Mouse (Mus musculus) lung, postnatal 10 days (tissue): ENCODE results near the gene Eps15l1.

Experiments
- DNase-seq: peaks from one replicate; pipeline ENCODE4 v3.0.0; 2021

Eps15l1 gene

DNA sequence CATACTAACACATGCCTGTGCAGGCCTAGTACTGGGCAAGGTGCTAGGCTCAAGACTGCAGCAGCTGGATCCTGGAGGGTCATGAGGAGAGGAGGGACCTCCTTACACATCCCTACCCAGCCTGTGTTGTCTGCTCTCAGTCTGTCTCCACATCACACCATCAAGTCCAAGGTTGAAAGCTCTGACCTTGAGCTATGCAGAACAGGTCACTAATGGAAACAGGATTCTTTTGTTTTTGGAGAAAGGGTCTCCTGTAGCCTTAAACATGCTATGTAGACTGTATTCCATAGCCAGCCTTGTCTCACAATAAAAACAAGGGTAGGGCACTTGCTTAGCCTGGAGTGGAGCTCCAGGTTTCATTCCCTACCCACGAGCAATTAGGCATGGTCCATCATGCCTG is 72.3 kb downstream of the Eps15l1 start:
- DNase-seq = no peak

DNA sequence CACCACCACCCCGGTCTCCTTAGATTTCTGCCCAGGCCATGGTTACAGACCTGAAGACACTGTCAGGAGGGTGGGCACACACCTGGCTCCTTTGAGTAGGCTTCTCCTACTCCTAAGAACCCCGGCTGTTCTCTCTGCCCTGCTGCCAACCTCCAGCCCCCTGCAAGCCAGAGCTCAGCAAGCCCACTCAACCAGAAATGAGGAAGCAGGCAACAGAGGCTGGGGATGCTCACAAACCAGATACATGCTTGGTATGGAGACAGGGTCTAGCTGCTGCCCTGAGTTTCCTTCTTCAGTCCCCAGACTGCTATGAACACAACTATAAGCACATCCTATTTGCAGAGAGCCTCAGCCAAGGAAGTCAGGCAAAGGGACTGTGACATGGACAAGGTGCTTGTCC is 73.1 kb downstream of the Eps15l1 start:
- no peak for DNase-seq

DNA sequence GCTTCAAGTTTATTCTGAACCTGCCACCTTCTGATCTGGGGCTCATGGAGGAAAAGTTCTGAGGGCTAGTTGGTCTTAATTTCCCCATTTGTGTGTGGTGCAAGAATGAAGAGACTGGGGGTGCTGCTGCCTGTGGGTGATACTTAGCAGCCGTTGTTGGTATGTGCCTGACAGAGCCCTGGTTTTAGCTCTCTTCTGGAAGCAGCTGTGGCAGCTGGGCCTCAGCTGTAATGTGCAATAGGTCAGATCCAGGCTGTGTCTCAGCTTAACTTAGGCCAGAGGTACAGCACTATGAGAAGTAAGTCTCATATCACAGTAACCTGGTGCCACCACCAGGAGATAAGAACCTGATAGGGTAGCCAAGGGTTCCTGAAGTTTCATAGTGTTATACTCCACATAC is 73.7 kb downstream of the Eps15l1 start:
- DNase-seq = peak; percentile 60

DNA sequence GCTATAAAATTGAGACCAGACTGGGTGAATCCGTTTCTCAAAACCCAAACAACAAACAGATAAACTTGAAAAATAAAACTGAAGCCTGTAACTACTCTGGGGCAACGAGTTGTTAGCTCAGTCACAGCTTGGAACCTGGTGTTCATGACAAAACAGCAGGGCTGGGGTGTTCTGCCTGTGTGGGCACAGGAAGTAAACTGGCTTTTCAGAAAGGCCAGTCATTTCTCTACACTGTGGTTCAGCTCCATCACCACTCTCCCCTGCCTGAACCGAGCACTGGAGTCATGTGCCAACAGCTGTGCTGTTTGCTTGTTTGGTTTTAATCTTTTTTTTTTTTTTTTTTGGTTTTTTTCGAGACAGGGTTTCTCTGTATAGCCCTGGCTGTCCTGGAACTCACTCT is 77.5 kb downstream of the Eps15l1 start:
- no peak for DNase-seq

DNA sequence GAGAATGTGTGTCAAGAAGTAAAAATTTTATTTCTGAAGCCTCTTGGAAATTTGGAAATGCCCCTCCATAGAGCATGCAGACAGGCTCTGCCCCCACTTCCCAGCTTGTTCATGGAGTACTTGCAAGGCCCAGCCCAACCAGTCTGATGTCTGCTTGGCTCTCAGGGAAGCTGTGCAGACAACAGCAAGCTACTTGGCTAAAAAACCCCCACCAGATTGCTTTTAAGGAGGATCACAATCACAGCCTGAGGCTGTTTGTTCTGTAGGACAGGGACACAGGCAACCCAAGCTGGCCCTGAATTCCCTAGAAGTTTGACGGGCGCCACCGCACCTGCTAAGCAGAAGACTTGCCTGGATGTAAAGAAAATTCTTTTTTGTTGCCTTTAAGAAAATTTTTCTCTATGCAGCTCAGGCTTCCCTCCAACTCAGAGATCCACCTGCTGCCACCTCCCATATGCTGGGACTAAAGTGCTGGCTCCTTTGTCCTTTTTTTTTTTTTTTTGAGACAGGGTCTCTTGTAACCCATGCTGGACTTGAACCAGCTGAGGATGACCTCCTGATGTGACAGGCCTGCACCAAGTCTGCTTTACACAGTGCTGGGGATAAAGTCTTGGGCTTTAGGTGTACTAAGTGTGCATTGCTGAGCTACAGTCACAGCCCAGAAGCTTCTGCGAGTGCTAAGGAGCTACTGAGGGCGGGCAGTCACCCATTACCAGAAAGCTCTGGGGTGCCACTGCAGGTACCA is 78.5 kb downstream of the Eps15l1 start:
- DNase-seq = no peak

DNA sequence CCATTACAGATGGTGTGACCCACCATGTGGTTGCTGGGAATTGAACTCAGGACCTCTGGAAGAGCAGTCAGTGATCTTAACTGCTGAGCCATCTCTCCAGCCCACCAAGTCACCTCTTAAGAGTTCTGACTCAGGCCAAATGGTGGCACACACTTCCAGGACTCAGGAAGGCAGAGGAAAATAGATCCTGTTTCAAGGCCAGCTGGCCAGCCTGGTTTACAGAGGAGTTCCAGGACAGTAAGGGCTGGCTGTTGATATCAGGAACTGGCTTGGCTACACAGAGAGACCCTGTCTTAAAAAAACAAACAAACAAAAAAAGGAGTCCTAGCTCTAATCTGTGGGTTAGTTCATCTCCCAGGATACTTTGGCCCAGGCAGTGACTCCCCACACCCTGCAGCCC is 84.2 kb downstream of the Eps15l1 start:
- DNase-seq = no peak

DNA sequence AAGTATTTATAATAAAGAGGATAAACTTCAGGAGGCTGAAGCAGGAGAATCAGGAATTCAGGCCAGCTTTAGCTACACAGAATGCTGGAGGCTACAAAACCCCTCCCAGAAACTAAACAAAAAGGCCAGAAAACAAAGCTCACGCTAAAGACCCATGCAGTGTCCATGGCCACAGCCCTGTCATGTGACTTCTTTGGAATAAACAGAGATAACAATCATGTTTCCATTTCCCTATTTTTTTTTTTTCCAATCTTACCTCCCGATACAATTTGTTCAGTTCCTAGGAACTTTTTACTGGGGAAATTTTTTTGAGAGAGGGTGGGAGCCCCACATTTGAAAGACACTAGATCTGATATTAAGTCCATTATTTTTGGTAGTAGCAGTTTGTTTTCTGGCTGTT is 85.0 kb downstream of the Eps15l1 start:
- peak; percentile 54 for DNase-seq

DNA sequence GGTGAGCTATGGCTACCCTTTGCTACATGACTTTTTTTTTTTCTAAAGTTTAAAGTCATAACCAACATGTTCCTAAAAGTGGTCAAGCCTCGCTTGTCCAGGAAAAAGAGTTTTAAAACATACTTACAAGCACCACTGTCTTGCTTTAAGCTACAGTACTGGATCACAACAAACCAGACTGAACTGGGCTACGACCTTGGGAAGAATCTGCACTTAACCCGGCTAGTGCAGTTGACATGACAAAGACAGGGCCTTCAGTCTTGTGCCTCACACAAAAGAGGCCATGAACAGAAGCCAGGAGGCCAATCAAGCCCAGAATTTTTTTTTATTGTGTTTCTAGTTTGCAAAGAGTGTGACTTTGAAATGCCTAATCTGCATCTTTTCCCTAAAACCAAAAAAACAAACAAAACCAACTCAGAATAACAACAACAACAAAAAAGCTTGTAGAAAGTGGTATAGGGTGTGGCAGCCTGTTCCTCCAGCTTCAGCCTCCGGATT is 87.1 kb downstream of the Eps15l1 start:
- no peak for DNase-seq

DNA sequence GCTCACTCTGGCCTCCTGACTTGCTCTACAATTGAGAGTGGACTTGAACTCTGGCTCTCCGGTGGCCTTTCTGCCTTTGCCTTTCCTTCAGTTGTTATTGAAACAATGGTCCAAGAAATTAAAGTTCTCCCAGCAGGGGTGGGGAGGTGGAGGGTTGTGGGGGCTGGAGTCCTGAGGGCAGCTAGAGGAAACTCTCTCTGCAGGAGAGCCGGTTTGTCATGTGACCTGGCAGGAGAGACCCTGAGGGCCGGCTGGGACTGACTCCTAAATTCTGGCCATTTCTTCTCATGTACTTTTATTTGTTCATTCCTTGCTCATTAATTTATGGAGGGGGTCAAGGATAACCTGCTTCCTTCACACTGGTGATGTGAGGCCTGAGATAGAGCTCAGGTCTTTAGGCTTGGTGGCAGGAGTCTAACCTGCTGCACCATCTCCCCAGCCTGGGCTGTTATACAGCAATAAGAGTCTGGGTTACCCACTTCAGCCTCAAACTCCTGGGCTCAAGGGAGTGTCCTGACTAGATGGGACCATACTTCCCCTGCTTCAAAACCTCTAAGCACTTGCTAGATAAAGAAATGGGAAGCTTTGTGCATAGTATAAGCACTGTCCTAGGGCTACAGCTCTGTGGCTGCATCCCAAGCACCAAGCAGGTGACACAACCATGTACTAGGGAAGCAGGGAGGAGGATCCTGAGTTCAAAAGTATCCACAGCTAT is 87.7 kb downstream of the Eps15l1 start:
- DNase-seq = no peak

DNA sequence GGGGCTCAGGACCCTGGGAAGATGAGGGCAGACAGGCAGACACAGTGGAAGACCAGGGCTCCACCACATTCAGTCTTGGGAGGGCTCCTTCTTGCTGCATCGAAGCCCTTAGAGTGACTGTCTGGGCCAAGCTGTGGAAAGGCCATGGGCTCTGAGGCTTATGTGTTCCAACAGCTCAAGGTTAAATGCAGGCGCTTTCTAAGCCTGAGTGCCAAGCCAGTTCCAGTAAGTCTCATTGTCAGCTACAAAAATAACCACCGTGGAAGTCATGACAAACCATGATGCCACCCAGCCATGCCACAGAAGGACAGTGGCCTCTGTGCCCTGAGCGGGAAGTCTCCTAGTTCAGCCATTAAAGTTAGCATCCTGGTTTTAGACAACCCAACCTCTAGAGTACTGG is 89.6 kb downstream of the Eps15l1 start:
- no peak for DNase-seq

DNA sequence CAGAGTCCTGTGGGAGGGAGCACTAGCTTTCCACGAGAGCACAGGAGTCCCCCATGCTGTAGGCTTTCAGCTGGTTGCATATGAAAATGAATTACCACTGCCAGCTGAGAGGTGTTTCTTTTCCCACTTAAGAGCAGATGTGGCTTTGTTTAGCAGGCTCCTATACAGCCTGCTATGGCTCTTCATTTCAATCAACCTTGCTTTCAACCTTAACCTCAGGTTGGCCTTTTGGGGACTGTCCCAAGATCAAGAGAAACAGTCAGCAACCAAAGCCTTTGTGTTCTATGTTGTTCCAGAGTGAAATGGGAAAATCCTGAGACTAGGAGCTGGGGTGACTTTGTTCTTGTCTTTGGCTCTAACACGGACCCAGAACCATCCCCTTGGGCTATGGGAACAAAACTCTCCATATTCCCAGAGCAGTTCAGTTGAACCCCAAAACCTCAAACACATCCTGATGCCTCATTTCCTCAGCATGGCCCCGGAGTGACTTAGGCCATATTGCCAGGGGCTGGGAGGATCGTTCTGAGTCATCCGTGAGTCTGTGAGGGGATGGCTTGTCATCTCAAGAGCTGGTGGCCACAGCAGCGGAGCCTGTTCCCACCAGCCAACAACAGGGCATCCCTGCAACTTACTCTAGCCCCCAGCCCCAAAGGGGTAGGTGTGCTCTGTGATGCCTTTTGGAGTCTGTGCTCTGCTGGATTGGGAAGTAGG is 90.3 kb downstream of the Eps15l1 start:
- no peak for DNase-seq

DNA sequence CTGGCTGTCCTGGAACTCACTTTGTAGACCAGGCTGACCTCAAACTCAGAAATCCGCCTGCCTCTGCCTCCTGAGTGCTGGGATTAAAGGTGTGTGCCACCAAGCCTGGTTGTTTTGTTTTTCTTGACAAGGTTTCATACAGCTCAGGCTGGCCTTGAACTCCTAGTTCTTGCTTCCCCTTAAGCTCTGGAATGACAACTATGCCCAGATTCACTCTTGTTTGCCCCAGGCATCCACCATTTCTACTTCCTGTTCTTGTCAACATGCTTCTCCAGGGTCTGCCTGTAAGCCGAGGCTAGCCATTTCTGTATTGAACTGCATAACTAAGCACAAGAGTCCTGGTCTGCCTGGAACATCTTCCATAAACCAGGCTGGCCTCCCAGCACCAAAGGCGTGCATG is 92.1 kb downstream of the Eps15l1 start:
- DNase-seq = no peak

DNA sequence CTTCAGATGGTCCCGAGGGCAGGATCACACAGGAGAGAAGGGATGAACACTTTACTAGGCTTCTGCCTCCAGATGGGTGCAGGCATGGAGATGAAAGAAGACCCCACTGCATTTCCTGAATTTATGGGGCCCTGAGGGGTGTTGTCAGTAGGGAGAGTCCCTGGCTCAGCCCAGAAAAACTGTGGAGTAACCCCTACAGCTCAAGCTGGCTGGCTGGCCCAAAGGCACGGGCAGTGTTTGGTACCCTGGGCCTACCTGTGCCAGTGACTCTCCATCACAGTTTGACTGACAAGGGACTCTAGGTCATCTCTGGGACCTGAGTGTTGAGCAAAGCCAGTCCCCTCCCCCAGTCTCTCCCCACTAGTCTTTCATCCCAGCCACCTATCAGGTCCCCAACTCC is 96.6 kb downstream of the Eps15l1 start:
- no peak for DNase-seq

DNA sequence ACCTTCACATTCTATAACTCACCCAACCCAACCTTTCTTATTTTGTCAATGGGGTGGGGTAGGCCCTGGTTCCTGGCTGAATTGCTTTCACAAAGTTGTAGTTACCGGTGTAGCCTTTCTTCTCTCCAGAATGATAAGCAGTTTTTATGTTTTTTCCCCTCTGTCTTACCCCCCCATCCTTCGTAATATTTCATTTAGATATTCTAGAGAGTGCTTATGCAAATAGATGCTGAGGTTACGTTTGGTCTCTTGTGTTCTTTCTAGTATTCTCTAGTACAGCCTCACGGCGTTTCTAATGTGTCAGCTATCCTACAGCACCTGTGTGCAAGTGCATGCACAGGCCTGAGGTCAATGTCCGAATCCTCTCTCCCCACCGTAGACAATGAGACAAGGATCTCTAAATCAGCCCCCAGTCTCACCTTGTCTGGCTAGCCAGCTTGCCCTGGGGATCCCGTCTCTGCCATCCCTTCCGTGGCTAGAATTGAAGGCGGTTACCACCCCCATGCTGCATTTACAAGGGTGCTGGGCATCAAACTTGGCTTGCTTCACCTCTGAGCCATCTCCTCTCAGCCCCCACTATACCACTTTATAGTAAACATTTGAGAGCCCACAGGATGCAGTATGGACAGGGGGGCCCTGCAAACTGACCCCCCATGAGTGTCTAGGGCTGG is 97.1 kb downstream of the Eps15l1 start:
- no peak for DNase-seq

DNA sequence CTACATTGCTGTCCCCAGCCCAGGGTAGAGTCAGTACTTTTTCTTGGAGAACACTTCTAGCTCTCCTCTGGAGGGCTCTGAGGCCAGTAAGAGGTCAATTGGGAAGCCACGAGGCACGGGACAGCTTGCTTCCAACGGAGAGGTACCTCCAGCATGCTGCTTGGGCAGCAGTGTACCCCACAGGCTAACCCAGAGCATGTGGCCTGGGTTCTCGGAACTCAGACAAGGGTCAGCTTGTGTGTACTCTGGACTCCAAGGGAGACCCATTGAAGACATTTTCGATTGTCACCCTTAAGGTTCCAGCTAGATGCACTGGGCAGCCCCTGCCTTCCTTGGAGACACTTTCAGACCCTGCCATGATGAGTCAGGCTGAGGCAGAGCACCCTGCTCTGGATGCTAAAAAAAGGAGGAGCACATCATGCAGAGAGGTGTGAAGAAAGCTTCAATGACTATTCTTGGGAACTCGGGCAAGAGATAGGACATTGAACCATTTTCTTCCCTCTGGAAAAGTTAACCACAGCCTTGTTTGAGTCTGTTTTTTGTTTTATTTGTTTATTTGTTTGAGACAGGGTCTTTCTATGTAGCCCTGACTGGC is 98.0 kb downstream of the Eps15l1 start:
- DNase-seq = no peak

DNA sequence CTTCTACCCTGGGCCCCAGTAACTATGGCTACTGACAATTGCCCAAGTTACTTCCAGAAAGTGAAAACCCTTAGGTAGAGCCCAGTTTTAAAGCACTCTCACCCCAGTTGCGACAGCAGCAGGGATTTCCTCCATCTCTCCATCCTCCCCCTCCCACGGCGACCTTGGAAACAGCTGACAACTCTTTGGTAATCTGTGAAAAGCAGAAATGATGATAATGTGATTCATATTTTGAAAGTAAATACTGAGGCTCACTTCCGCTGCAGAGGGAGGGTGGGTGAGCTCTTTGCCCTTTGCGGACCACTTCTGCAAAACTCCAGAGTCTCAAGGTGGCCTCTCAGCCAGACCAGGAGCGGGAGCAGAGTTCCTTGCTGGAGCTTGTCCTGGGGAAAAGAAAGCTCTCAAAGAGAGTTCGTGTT is 98.8 kb downstream of the Eps15l1 start:
- DNase-seq = peak; percentile 73

DNA sequence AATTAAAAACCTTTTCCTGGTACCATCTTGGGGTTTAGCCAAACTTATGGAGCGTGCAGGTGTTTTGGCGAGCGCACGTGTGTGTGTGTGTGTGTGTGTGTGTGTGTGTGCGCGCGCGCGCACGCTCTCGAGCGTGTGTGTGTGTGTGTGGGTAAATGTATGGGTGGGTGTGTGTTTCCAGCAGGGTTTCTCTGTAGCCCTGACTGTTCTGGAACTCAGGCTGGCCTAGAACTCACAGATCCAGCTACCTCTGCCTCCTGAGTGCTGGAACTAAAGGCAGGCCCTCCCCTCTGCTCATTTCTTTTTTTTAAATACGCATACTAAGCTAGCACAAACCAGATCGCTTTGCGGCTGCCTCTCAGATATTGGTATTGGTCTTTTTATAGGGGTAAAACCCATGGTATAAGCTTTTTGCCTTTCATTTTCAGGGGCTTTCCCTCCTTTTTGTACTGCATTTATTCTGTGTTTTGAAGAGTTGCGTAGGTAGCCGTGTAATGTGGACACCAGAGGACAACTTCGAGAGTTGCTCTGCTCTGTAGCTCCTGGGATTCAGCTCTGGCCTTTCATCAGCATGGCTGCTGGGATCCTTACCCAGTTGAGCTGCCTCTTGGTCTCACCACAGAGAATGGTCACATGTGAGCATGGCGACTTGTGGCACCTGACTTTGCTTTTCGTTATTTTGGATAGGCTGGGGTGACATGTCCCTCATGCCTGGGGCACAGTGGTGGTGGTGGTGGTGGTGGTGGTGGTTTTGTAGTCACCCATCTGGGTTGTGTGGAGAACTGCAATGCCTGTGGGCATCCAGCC is 99.4 kb downstream of the Eps15l1 start:
- no peak for DNase-seq

DNA sequence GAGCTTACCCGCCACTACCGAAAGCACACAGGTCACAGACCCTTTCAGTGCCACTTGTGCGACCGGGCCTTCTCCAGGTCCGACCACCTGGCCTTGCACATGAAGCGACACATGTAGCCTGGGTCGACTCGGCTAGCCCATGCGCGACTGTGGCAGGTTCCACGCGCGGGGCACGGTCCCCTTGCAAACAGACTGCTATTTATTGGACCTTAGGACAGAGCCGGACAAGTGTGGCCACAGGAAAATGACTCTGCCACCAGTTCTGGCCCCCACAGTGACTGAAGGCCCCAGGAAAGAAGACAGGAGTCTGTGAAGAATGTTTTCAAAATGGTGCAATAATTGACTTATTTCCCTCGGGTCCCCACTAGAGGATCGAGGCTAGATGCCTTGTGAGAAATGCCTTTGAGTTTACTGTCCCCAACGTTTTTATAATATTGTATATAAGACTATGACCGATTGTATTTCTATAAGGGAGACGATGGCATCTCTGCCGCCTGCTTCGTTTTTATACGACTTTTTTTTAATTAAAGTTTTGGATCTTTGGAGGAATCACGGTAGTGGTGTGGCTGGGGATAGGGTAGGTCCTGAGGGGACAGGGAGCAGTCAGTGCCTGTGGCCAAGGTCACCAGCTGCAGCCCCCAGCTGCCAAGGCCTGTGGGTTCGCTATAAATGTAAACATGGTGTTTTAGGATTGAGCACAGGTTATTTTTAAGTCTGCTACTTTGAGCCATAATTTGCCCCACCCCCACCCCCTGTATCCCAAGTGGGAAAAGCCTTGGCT is 100.3 kb downstream of the Eps15l1 start:
- DNase-seq = no peak

DNA sequence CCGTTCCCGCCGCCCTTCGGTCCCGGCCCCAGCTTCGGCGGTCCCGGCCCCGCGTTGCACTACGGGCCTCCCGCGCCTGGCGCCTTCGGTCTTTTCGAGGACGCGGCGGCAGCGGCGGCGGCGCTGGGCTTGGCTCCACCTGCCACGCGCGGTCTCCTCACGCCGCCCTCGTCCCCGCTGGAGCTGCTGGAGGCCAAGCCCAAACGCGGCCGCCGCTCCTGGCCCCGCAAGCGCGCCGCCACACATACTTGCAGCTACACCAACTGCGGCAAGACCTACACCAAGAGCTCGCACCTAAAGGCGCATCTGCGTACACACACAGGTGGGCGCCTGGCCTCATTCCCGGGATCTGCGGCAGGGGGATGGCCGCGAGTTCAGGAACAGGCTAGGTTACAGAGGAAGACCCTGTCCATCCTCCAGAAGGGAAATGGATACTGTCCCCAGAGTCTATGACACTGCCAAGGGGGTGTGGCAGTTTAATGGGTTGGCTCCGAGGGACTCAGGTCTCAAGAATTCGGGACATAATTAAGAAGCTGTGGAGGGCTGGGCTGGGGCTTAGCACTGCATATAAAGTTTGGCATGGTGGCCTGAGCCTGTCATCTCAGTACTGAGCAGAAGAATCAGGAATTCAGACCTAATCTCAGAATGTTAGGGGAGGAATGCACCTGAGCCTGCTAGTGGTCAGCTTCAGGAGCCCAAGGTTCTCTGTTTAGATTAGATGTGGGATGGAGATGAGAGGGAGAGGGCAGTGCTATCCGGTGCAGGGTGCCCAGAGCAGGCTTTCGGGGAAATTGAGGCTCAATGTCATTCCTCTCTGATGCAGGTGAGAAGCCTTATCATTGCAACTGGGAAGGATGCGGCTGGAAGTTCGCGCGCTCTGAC is 101.1 kb downstream of the Eps15l1 start:
- DNase-seq = peak; percentile 45

DNA sequence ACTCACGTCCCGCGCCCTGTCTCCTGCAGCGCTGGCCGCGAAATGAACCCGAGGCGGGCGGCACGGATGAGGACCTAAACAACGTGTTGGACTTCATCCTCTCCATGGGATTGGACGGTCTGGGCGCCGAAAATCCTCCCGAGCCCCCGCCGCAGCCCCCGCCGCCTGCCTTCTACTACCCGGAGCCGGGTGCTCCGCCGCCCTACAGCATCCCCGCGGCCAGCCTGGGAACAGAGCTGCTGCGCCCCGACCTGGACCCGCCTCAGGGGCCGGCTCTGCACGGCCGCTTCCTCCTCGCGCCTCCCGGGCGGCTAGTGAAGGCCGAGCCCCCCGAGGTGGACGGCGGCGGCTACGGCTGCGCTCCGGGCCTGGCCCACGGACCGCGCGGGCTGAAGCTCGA is 101.9 kb downstream of the Eps15l1 start:
- DNase-seq = peak; percentile 60
